Mouse (Mus musculus): Measurements from ENCODE around the gene St8sia2.
"Not testable (repeated sequence)": the region's sequence is repeated elsewhere in the genome, so short reads cannot be mapped to it uniquely, and the experiment has no call there.

The St8sia2 gene

GRCm38 (mm10) chr7:74000743-74001510, 12.6 kb downstream of the St8sia2 start:
- in situ Hi-C loops (cut with MboI; ENCODE audit: unreplicated experiment in 2 of 2), result no loop called here

- in situ Hi-C loops (cut with MboI; ENCODE audit: unreplicated experiment in 2 of 2), result no loop called here
Measured at GRCm38 (mm10) chr7:73989366-73989765, 24.1 kb downstream of the St8sia2 start.

DNA sequence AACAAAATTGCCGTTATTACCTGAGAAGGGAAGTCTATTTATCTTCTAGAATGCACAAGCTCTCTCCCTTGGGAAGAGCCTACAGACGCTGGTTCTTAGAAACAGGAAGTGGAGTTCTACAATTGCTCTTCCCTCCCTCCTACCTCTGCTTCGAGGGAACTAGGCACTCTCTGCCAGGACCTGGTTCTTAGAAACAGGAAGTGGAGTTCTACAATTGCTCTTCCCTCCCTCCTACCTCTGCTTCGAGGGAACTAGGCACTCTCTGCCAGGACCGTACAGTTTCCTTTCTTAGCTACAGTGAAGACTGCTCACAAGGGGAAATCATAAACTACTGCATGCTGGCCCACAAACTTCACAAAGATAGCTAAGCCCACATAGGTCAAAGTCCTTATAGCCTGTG, 41.3 kb downstream of the St8sia2 start:
- in situ Hi-C loops (cut with MboI; ENCODE audit: unreplicated experiment in 2 of 2), result not testable (repeated sequence)

- in situ Hi-C loops (cut with MboI; ENCODE audit: unreplicated experiment in 2 of 2), result no loop called here
Measured at GRCm38 (mm10) chr7:73965164-73965563, 48.3 kb downstream of the St8sia2 start.

DNA sequence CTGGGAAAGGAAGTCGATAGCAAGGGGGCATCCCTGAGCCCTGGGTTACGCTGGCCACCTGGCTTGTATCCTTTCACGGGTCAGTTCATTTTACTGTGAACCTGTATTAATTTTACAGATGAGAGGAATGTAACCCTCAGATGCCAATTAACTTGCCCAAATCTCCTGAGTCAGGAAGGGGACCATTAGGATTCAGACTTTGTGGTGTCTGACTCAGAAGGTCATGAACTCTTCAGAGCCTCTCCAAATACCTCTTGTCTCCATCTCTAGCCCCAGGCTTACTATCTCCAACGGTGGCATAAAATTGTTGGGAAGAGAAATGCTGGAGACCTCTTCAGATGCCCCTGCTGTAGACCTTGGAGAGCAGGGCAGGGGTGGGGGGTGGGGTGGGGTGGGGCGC, 51.1 kb downstream of the St8sia2 start:
- in situ Hi-C loops (cut with MboI; ENCODE audit: unreplicated experiment in 2 of 2), result no loop called here

DNA sequence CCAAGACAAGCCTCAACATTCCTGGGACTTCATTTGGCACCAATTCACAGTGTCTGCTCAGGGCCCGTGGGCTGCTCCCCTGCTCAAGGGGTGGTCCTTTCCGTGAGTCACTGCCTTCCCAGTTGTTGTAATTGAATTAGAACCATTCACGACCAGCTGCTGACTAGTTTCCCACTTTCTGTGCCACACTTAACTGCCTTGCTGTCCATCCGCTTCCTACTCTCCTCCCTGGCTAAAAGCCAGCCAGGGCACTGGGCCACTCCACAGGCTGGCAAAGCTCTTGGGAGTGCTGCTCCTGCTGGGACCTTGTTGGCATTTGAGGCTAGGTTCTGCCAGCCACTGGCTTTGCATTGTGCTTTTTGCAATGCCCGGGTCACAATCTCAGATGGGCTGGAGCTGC, 59.0 kb downstream of the St8sia2 start:
- in situ Hi-C loops (cut with MboI; ENCODE audit: unreplicated experiment in 2 of 2), result no loop called here

GRCm38 (mm10) chr7:73953131-73953530, 60.4 kb downstream of the St8sia2 start:
- in situ Hi-C loops (cut with MboI; ENCODE audit: unreplicated experiment in 2 of 2), result no loop called here

- in situ Hi-C loops (cut with MboI; ENCODE audit: unreplicated experiment in 2 of 2), result no loop called here
Measured at GRCm38 (mm10) chr7:73941640-73942039, 71.8 kb downstream of the St8sia2 start.

- in situ Hi-C loops (cut with MboI; ENCODE audit: unreplicated experiment in 2 of 2), result no loop called here
Measured at GRCm38 (mm10) chr7:73939236-73939635, 74.3 kb downstream of the St8sia2 start.

- in situ Hi-C loops (cut with MboI; ENCODE audit: unreplicated experiment in 2 of 2), result no loop called here
Measured at GRCm38 (mm10) chr7:73938046-73938810, 75.3 kb downstream of the St8sia2 start.

DNA sequence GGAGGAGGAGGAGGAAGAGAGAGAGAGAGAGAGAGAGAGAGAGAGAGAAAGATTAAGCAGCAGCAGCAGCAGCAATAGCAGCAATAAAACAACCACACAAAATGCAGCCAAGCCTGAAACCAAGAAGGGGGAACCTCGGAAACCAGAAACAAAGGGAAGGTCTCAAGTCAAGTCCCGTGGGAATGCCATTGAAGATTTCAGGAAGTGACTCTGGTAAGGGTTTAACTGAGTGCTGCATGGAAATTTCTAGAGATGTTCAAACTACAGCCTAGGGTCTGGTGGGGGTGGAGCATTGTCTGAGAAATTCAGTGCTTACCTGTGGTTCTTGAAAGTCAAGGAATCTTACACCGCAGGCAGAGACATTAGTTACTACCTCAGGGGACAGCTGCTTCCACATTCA, 77.4 kb downstream of the St8sia2 start:
- in situ Hi-C loops (cut with MboI; ENCODE audit: unreplicated experiment in 2 of 2), result no loop called here

- in situ Hi-C loops (cut with MboI; ENCODE audit: unreplicated experiment in 2 of 2), result no loop called here
Measured at GRCm38 (mm10) chr7:73935703-73936102, 77.8 kb downstream of the St8sia2 start.

DNA sequence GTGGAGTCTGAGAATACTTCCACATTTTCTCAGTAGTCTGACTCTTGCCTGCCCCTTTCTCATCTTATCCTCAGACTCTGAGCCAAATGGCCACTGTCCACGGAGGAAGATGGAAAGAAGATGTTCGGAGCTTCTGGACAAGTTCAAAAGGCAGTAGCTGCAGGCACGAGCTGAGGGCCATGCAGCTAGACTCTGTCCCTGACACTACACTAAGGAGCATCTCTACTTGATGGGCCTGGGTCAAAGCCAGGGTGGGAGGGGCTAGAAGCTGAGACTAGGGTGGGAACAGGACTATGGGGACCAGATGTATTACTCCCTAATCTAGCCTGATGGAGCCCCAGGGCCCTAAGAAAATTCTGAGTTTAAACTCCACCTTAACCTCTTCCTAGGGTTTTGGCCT, 80.5 kb downstream of the St8sia2 start:
- in situ Hi-C loops (cut with MboI; ENCODE audit: unreplicated experiment in 2 of 2), result no loop called here

- in situ Hi-C loops (cut with MboI; ENCODE audit: unreplicated experiment in 2 of 2), result no loop called here
Measured at GRCm38 (mm10) chr7:73920921-73921485, 92.5 kb downstream of the St8sia2 start.

GRCm38 (mm10) chr7:73917633-73918311, 95.7 kb downstream of the St8sia2 start:
- in situ Hi-C loops (cut with MboI; ENCODE audit: unreplicated experiment in 2 of 2), result no loop called here

GRCm38 (mm10) chr7:73911899-73912298, 101.6 kb downstream of the St8sia2 start:
- in situ Hi-C loops (cut with MboI; ENCODE audit: unreplicated experiment in 2 of 2), result no loop called here

DNA sequence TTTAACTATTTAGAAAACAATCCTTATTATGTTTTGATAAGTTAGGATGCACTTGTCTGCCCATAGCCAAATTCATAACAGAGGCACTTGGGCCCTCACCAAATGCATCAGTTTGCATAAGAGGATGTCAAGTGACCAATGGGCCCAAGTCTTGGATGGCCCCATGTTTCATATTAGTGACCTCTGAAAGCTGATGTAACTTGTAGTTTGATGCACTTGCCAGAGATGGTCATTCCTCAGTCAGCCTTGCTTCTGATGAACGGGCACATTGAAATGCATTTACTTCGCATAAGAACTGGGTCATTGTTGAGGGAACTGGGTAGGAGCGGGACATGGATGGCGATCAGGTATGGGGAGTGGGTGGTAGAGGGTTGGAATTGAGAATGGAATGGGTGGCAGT, 102.6 kb downstream of the St8sia2 start:
- in situ Hi-C loops (cut with MboI; ENCODE audit: unreplicated experiment in 2 of 2), result no loop called here

DNA sequence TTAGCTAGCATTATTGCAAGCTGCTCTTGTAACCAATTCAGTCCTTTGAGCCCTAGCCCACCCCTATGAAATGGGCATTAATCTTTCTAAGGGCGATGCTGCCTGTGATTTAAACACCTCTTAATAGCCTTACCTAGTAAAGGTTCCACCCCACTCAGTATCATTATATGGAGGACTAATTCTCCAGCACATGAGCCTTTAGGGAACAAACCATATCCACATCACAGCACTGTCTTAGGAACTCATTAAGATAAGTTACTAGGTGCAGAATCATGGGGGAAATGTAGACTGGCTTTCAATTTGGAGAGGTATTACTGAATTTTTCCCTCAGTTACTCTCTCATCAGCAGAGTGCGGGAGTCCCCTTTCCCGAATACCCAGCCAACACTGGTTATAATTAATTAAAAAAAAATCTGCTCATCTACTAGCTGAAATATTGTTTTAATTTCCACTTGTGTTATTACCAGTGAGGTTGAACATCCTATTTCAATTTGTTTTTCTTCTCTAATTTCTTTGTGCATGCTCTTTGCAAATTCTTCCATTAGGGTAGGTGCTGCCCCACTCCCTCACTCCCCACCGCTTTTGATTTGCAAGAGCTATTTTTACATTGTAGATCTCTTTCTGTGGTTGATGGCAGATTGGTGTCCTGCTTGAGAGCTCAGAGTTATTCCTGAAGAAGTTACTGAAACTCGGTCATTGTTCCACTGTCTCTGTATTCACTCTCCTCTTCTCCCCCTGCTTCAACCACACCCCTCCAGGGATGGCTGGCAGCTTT, 103.9 kb downstream of the St8sia2 start:
- in situ Hi-C loops (cut with MboI; ENCODE audit: unreplicated experiment in 2 of 2), result no loop called here

DNA sequence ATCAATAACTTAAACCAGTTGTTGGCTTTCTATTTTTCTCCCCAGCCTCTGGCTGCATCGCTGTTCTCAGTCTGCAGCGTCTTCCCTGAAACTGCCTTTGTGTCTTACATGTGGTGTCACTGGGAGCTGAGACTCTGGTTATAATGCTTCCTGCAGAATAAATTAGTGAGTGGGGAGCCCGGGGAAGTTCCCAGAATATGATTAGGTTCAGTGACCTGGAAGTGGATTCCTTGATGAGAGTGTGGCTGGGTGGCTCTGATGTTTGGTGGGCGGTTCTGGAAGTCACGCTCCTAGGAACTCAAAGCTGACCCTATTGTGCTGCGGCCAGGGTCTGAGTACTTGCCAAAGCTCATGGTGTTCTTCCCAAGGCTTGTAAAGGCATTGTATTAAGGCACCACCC, 119.0 kb downstream of the St8sia2 start:
- in situ Hi-C loops (cut with MboI; ENCODE audit: unreplicated experiment in 2 of 2), result no loop called here

- in situ Hi-C loops (cut with MboI; ENCODE audit: unreplicated experiment in 2 of 2), result no loop called here
Measured at GRCm38 (mm10) chr7:73891830-73892229, 121.7 kb downstream of the St8sia2 start.
